Mouse (Mus musculus): ENCODE measurements at regions not wholly inside any gene's neighbourhood (a gene's known extent, or its start where the extent isn't known, plus 50 kb on each side); places are given as distances from the start of the nearest gene placed in this dataset.

GRCm38 (mm10) chr1:177335961-177336360 lies 78.0 kb upstream of the Akt3 start:
- no peak for DNase-seq (ENCODE audit: low spot score)

DNA sequence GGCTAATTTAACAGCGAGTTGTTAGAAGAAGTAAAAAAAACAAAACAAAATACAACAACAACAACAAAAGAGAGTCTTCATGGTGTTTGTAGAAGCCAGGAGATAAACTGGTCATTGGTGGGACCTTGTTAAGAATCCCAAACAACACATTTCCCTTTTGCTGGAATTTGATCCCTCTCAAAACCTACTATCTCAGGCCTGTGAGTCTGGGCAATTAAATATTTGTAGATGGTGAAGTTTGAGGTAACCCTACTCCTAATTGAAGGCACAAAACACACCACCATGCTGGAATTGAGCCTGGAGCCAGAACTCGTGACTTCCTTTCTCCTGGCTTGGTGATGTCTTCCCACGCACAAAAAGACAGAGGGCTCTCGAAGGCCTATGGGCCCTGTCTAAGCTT lies 65.4 kb upstream of the Akt3 start:
- DNase-seq (ENCODE audit: low spot score): peak; percentile 15

GRCm38 (mm10) chr1:177322745-177323299 lies 64.8 kb upstream of the Akt3 start:
- DNase-seq (ENCODE audit: low spot score): peak; percentile 47

DNA sequence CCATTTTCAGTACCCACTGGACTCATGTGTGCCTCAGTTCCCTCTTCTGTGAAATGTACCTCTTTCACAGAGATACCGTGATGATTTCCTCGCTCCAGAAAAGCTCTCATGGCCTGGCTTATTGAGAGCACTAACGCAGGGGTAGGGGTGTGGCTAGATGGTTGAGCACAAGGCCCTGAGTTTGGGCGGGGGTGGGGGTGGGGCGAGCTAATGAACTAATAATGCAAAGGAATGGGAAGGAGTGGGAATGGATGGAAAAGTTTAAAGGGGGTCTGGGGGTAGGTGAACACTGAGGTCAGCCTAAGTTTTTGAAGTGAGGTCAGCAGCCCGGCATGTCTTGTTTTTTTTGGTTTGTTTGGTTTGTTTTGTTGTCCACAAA lies 64.3 kb upstream of the Akt3 start:
- DNase-seq (ENCODE audit: low spot score): peak; percentile 12

- DNase-seq (ENCODE audit: low spot score): peak; percentile 34
These were observed 63.8 kb upstream of the Akt3 start for GRCm38 (mm10) chr1:177321655-177322306.

- DNase-seq (ENCODE audit: low spot score): no peak
These were observed 50.3 kb upstream of the Akt3 start for GRCm38 (mm10) chr1:177308213-177308872.

Measured in MN1 (cell line).